19 mouse cellular contexts compared by ENCODE assay signal in genomic region chr4:12657820-12658219, GRCm38 (mm10).
DNase-seq lines count a peak whose midpoint lies in the region; ATAC-seq and TF ChIP-seq lines count a peak whose summit lies in the region.
"Had no signal": no experiment of that assay in that cellular context is flagged by ENCODE, and none has a peak within 500 bp of the region (broad histone marks: within the 10 kb centered on the region; RNA-seq: fewer than 3 reads in every experiment).

No protein-coding gene starts in this region.

- no peaks in the 10 kb centered on the region for H3K36me3 ChIP-seq in forebrain, embryonic 11.5 days (ENCODE audit: control insufficient read depth, insufficient read depth, low read length)
- H3K36me3 ChIP-seq in forebrain, postnatal 0 days (ENCODE audit: insufficient read depth): no peaks in the 10 kb centered on the region
- no peaks in the 10 kb centered on the region for H3K36me3 ChIP-seq in midbrain, embryonic 10.5 days
- H3K36me3 ChIP-seq in midbrain, embryonic 16.5 days (ENCODE audit: control insufficient read depth, insufficient read depth, low read length): no peaks in the 10 kb centered on the region
- H3K36me3 ChIP-seq in neural tube, embryonic 13.5 days: no peaks in the 10 kb centered on the region
- no peaks in the 10 kb centered on the region for H3K36me3 ChIP-seq in neural tube, embryonic 15.5 days
- H3K36me3 ChIP-seq: embryonic facial prominence, embryonic 12.5 days; heart, embryonic 12.5 days had no signal

- DNase-seq in forebrain, embryonic 11.5 days (ENCODE audit: low spot score): no peak
- no peak for DNase-seq in forebrain, postnatal 0 days
- DNase-seq in midbrain, embryonic 10.5 days (ENCODE audit: low spot score): peak; percentile 15
- no peak for DNase-seq in cerebellum, postnatal 36 days
- DNase-seq: adrenal gland, postnatal 14 days; cerebellum, adult 11-12 months; cerebellum, adult 9-10 months; gastrocnemius, adult 2 months; gastrocnemius, postnatal 25 days had no signal

- WGBS in forebrain, embryonic 11.5 days: 81% methylated on average over 1 of the region's 1 CpGs
- 95% methylated on average over 1 of the region's 1 CpGs for WGBS in forebrain, postnatal 0 days
- WGBS in midbrain, embryonic 10.5 days: 90% methylated on average over 1 of the region's 1 CpGs
- 63% methylated on average over 1 of the region's 1 CpGs for WGBS in midbrain, embryonic 16.5 days
- WGBS in neural tube, embryonic 13.5 days: 91% methylated on average over 1 of the region's 1 CpGs
- WGBS in neural tube, embryonic 15.5 days: 85% methylated on average over 1 of the region's 1 CpGs

- no peak overlapping the region for H3K9ac ChIP-seq in forebrain, embryonic 11.5 days (ENCODE audit: low read length)
- no peak overlapping the region for H3K9ac ChIP-seq in forebrain, postnatal 0 days
- no peak overlapping the region for H3K9ac ChIP-seq in midbrain, embryonic 16.5 days (ENCODE audit: low read depth, low read length)
- H3K9ac ChIP-seq in neural tube, embryonic 13.5 days: no peak overlapping the region
- no peak overlapping the region for H3K9ac ChIP-seq in neural tube, embryonic 15.5 days (replicated peaks)
- H3K9ac ChIP-seq: embryonic facial prominence, embryonic 12.5 days; forebrain, embryonic 13.5 days; heart, embryonic 12.5 days; hindbrain, embryonic 14.5 days had no signal

- no peaks in the 10 kb centered on the region for H3K9me3 ChIP-seq in forebrain, embryonic 11.5 days (ENCODE audit: control insufficient read depth, low read length)
- no peaks in the 10 kb centered on the region for H3K9me3 ChIP-seq in forebrain, postnatal 0 days (ENCODE audit: low read length)
- no peaks in the 10 kb centered on the region for H3K9me3 ChIP-seq in midbrain, embryonic 10.5 days (replicated peaks)
- H3K9me3 ChIP-seq in midbrain, embryonic 16.5 days (replicated peaks; ENCODE audit: control insufficient read depth, low read length, poor library complexity, severe bottlenecking): no peaks in the 10 kb centered on the region
- no peaks in the 10 kb centered on the region for H3K9me3 ChIP-seq in neural tube, embryonic 13.5 days
- H3K9me3 ChIP-seq in neural tube, embryonic 15.5 days (replicated peaks): no peaks in the 10 kb centered on the region
- H3K9me3 ChIP-seq: embryonic facial prominence, embryonic 12.5 days; forebrain, embryonic 13.5 days; heart, embryonic 12.5 days had no signal

- no peak overlapping the region for H3K27ac ChIP-seq in forebrain, embryonic 11.5 days (ENCODE audit: low read depth, low read length)
- no peak overlapping the region for H3K27ac ChIP-seq in forebrain, postnatal 0 days (ENCODE audit: low read depth, low read length)
- peak overlapping the region; percentile 67 for H3K27ac ChIP-seq in midbrain, embryonic 10.5 days (replicated peaks)
- H3K27ac ChIP-seq in midbrain, embryonic 16.5 days (ENCODE audit: low read length): no peak overlapping the region
- H3K27ac ChIP-seq in neural tube, embryonic 13.5 days (replicated peaks): peak overlapping the region; percentile 61; the same call in 1 of the 2 replicates
- no peak overlapping the region for H3K27ac ChIP-seq in neural tube, embryonic 15.5 days (replicated peaks)
- H3K27ac ChIP-seq: embryonic facial prominence, embryonic 12.5 days; forebrain, embryonic 13.5 days; gastrocnemius, adult 2 months; hindbrain, embryonic 14.5 days had no signal

- H3K27me3 ChIP-seq in forebrain, embryonic 11.5 days (ENCODE audit: control insufficient read depth, insufficient read depth, low read length): no peaks in the 10 kb centered on the region
- H3K27me3 ChIP-seq in forebrain, postnatal 0 days (ENCODE audit: insufficient read depth, low read length): no peaks in the 10 kb centered on the region
- no peaks in the 10 kb centered on the region for H3K27me3 ChIP-seq in midbrain, embryonic 10.5 days (ENCODE audit: low read depth, poor library complexity, severe bottlenecking)
- H3K27me3 ChIP-seq in midbrain, embryonic 16.5 days (ENCODE audit: control insufficient read depth, insufficient read depth, low read depth, low read length): no peaks in the 10 kb centered on the region
- H3K27me3 ChIP-seq in neural tube, embryonic 13.5 days: no peaks in the 10 kb centered on the region
- no peaks in the 10 kb centered on the region for H3K27me3 ChIP-seq in neural tube, embryonic 15.5 days (replicated peaks)
- H3K27me3 ChIP-seq: embryonic facial prominence, embryonic 12.5 days; forebrain, embryonic 13.5 days; heart, embryonic 12.5 days; Patski had no signal

- no peaks in the 10 kb centered on the region; the same call in 1 of the 2 replicates for H3K4me1 ChIP-seq in forebrain, embryonic 11.5 days (replicated peaks; ENCODE audit: control insufficient read depth, insufficient read depth, low read length)
- H3K4me1 ChIP-seq in forebrain, postnatal 0 days (ENCODE audit: insufficient read depth): 0 out of 2 replicates have a peak, but pooled peaks cover 6% of the 10 kb centered on the region
- H3K4me1 ChIP-seq in midbrain, embryonic 10.5 days: peaks cover 56% of the 10 kb centered on the region
- peaks cover 13% of the 10 kb centered on the region; the same call in 1 of the 2 replicates for H3K4me1 ChIP-seq in midbrain, embryonic 16.5 days (ENCODE audit: control insufficient read depth, insufficient read depth, low read length)
- peaks cover 30% of the 10 kb centered on the region for H3K4me1 ChIP-seq in neural tube, embryonic 13.5 days (replicated peaks)
- H3K4me1 ChIP-seq in neural tube, embryonic 15.5 days: peaks cover 19% of the 10 kb centered on the region

- no peak overlapping the region for H3K4me3 ChIP-seq in forebrain, embryonic 11.5 days (ENCODE audit: low read depth, low read length)
- no peak overlapping the region for H3K4me3 ChIP-seq in forebrain, postnatal 0 days (ENCODE audit: low read depth, low read length)
- H3K4me3 ChIP-seq in midbrain, embryonic 10.5 days: no peak overlapping the region
- H3K4me3 ChIP-seq in midbrain, embryonic 16.5 days (ENCODE audit: low read depth, low read length): no peak overlapping the region
- H3K4me3 ChIP-seq in neural tube, embryonic 13.5 days: no peak overlapping the region
- no peak overlapping the region for H3K4me3 ChIP-seq in neural tube, embryonic 15.5 days (replicated peaks)
- H3K4me3 ChIP-seq: embryonic facial prominence, embryonic 12.5 days; forebrain, embryonic 13.5 days; gastrocnemius, adult 2 months; heart, embryonic 12.5 days had no signal

- peak; percentile 47; the same call in 1 of the 2 replicates for ATAC-seq in forebrain, embryonic 11.5 days (replicated peaks; ENCODE audit: low FRiP score)
- ATAC-seq in forebrain, postnatal 0 days: no peak
- ATAC-seq in midbrain, embryonic 16.5 days: no peak
- ATAC-seq in neural tube, embryonic 13.5 days (ENCODE audit: low read depth): no peak
- ATAC-seq in neural tube, embryonic 15.5 days (ENCODE audit: low FRiP score): no peak
- ATAC-seq: activated CD4-positive, CD25-positive, alpha-beta regulatory T cell, adult 4 months; forebrain, embryonic 13.5 days; inflammation-experienced regulatory T-cells, adult 6 months had no signal

- H3K4me2 ChIP-seq in forebrain, embryonic 11.5 days (ENCODE audit: low read depth, low read length, severe bottlenecking): no peak overlapping the region
- H3K4me2 ChIP-seq in forebrain, postnatal 0 days (ENCODE audit: low read depth): no peak overlapping the region
- no peak overlapping the region for H3K4me2 ChIP-seq in midbrain, embryonic 16.5 days (ENCODE audit: low read length)
- H3K4me2 ChIP-seq in neural tube, embryonic 13.5 days: no peak overlapping the region
- H3K4me2 ChIP-seq in neural tube, embryonic 15.5 days: no peak overlapping the region
- H3K4me2 ChIP-seq: embryonic facial prominence, embryonic 12.5 days; forebrain, embryonic 13.5 days; heart, embryonic 12.5 days; hindbrain, embryonic 14.5 days had no signal

- no peak for TF ChIP-seq CTCF in forebrain, postnatal 0 days (IDR thresholded peaks at IDR 0.05; ENCODE audit: low read depth)

Comparison
In these comparisons a context has a peak if more than half of its experiments do, and no peak if none do; other contexts are left out.
1. H3K27ac ChIP-seq: peak in midbrain, embryonic 10.5 days (single experiment) and neural tube, embryonic 13.5 days (single experiment); none in forebrain, embryonic 11.5 days (single experiment), forebrain, postnatal 0 days (single experiment), midbrain, embryonic 16.5 days (single experiment) and neural tube, embryonic 15.5 days (single experiment).